Mouse (Mus musculus) embryonic fibroblast, embryonic 13.5 days (primary cell): ENCODE measurements around the gene Galnt10. TPM values are rescaled to one million over a fixed set of nuclear protein-coding genes. Genes with fewer than 3 reads are reported as not detected.

Experiments used
- H3K27ac ChIP-seq: 2 replicates; pipeline ENCODE4 v1.5.1; 2012; ENCODE audit warnings: low read length, control low read depth, inconsistent platforms; ENCODE audit not compliant: insufficient read depth
- H3K4me1 ChIP-seq: 2 replicates; pipeline ENCODE4 v1.6.1; 2011; ENCODE audit warnings: low read length; ENCODE audit not compliant: control insufficient read depth, insufficient read depth
- H3K4me3 ChIP-seq: 2 replicates; pipeline ENCODE4 v1.5.1; 2011; ENCODE audit warnings: mild to moderate bottlenecking, control low read depth, low read length; ENCODE audit not compliant: insufficient read depth
- CTCF ChIP-seq: IDR thresholded peaks from 2 replicates; pipeline ENCODE4 v1.5.1; 2011; ENCODE audit warnings: mild to moderate bottlenecking, control low read depth, low read length, moderate library complexity, borderline replicate concordance; ENCODE audit not compliant: insufficient read depth
- POLR2A ChIP-seq: IDR thresholded peaks from 2 replicates; pipeline ENCODE4 v1.6.1; 2011; ENCODE audit warnings: low read depth, mild to moderate bottlenecking, control low read depth, low read length, moderate library complexity
- polyA plus RNA-seq: library from polyadenylated mRNA; stranded (reverse); fragments of >200 nt; gene quantifications from 2 replicates; pipeline ENCODE4 v1.2.4, GENCODE M21; 2011; ENCODE audit warnings: low read depth; ENCODE audit not compliant: missing spikeins, insufficient read length

The Galnt10 gene
- polyA plus RNA-seq, 1 experiment: 51.8 TPM

- Histone ChIP-seq H3K27ac (no peak overlapping the region), H3K4me3 (0 out of 2 replicates have a peak overlapping the region, but pooled peaks have one; percentile 2), H3K4me1 (no peaks in the 10 kb centered on the region)
- TF ChIP-seq CTCF (no peak), POLR2A (no peak)
Observed at GRCm38 (mm10) chr11:57827915-57828545, 182.8 kb downstream of the Galnt10 start.

GRCm38 (mm10) chr11:57828955-57829870 is 184.0 kb downstream of the Galnt10 start:
- TF ChIP-seq POLR2A (no peak), CTCF (no peak)

GRCm38 (mm10) chr11:57829871-57830775 is 184.9 kb downstream of the Galnt10 start:
- no peak overlapping the region for H3K27ac ChIP-seq
- TF ChIP-seq CTCF (no peak), POLR2A (no peak)
- H3K4me1 ChIP-seq: no peaks in the 10 kb centered on the region
- H3K4me3 ChIP-seq: no peak overlapping the region

More at GRCm38 (mm10) chr11:57828955-57829870, 184.0 kb downstream of the Galnt10 start:
- Histone ChIP-seq H3K4me3 (no peak overlapping the region), H3K4me1 (no peaks in the 10 kb centered on the region), H3K27ac (no peak overlapping the region)

GRCm38 (mm10) chr11:57831281-57831781 is 186.1 kb downstream of the Galnt10 start:
- Histone ChIP-seq H3K4me1 (no peaks in the 10 kb centered on the region), H3K4me3 (no peak overlapping the region), H3K27ac (no peak overlapping the region)
- TF ChIP-seq POLR2A (no peak), CTCF (no peak)

- Histone ChIP-seq H3K4me3 (no peak overlapping the region), H3K4me1 (no peaks in the 10 kb centered on the region), H3K27ac (no peak overlapping the region)
- TF ChIP-seq CTCF (no peak), POLR2A (no peak)
Observed at GRCm38 (mm10) chr11:57831861-57832260, 186.6 kb downstream of the Galnt10 start.

- no peak within 1 kb of the TSS for H3K4me3 ChIP-seq
- H3K4me1 ChIP-seq: no peaks in the 10 kb centered on the region
- TF ChIP-seq POLR2A (no peak), CTCF (no peak)
- no peak within 1 kb of the TSS for H3K27ac ChIP-seq
Observed at GRCm38 (mm10) chr11:57832552-57833201, 187.4 kb downstream of the Galnt10 start, which contains the start of gene Hand1. Gene Hand1, minus strand, starts transcription at chr11:57832818.

GRCm38 (mm10) chr11:57833296-57833977 is 188.2 kb downstream of the Galnt10 start:
- H3K27ac ChIP-seq: no peak overlapping the region
- no peak overlapping the region for H3K4me3 ChIP-seq
- H3K4me1 ChIP-seq: no peaks in the 10 kb centered on the region
- TF ChIP-seq POLR2A (no peak), CTCF (no peak)

- TF ChIP-seq CTCF (no peak), POLR2A (no peak)
Observed at GRCm38 (mm10) chr11:57834031-57834430, 188.8 kb downstream of the Galnt10 start.

GRCm38 (mm10) chr11:57835331-57835730 is 190.1 kb downstream of the Galnt10 start:
- H3K4me3 ChIP-seq: no peak overlapping the region
- H3K27ac ChIP-seq: no peak overlapping the region
- no peaks in the 10 kb centered on the region for H3K4me1 ChIP-seq
- no peak for TF ChIP-seq CTCF
- no peak for TF ChIP-seq POLR2A

More at GRCm38 (mm10) chr11:57834031-57834430, 188.8 kb downstream of the Galnt10 start:
- H3K27ac ChIP-seq: no peak overlapping the region
- H3K4me3 ChIP-seq: no peak overlapping the region
- H3K4me1 ChIP-seq: no peaks in the 10 kb centered on the region
